Mouse (Mus musculus) heart, postnatal 0 days (tissue): ENCODE measurements around the gene Syna. TPM values are rescaled to one million over a fixed set of nuclear protein-coding genes. Genes with fewer than 3 reads are reported as not detected.
A peak's percentile ranks its signal among the peaks of the same experiment; 100 is the strongest.

Experiments
- ATAC-seq: fragments of 200-750 bp; cut with Nextera tagmentation; 2 replicates; pipeline ENCODE4 v1.8.0; 2017; ENCODE audit warnings: low read depth, moderate number of reproducible peaks, moderate library complexity; ENCODE audit not compliant: insufficient read depth
- DNase-seq: peaks from one replicate; pipeline ENCODE4 v3.0.0-alpha.2; 2016; ENCODE audit warnings: low spot score
- H3K27ac ChIP-seq: fragments of 300-500 bp; sonication (generic); 2 replicates; pipeline ENCODE4 v1.5.1; 2014; ENCODE audit warnings: low read depth, mild to moderate bottlenecking
- H3K27me3 ChIP-seq: fragments of 300-500 bp; sonication (generic); 2 replicates; pipeline ENCODE4 v1.6.1; 2014; ENCODE audit warnings: low read length, mixed read lengths; ENCODE audit not compliant: control insufficient read depth, insufficient read depth
- H3K36me3 ChIP-seq: fragments of 300-500 bp; sonication (generic); replicated peaks from 2 replicates; pipeline ENCODE4 v1.6.1; 2014; ENCODE audit warnings: low read length, mixed read lengths; ENCODE audit not compliant: control insufficient read depth, insufficient read depth
- H3K4me1 ChIP-seq: fragments of 300-500 bp; sonication (generic); 2 replicates; pipeline ENCODE4 v1.6.1; 2014; ENCODE audit warnings: antibody characterized with exemption; ENCODE audit not compliant: control insufficient read depth, insufficient read depth
- H3K4me2 ChIP-seq: fragments of 300-500 bp; sonication (generic); 2 replicates; pipeline ENCODE4 v1.6.1; 2014; ENCODE audit warnings: low read depth, mild to moderate bottlenecking, low read length, moderate library complexity
- H3K4me3 ChIP-seq: fragments of 300-500 bp; sonication (generic); 2 replicates; pipeline ENCODE4 v1.5.1; 2014; ENCODE audit warnings: low read depth, low read length
- H3K9ac ChIP-seq: fragments of 300-500 bp; sonication (generic); replicated peaks from 2 replicates; pipeline ENCODE4 v1.6.1; 2014; ENCODE audit warnings: low read depth, low read length, mixed read lengths
- H3K9me3 ChIP-seq: fragments of 300-500 bp; sonication (generic); replicated peaks from 2 replicates; pipeline ENCODE4 v1.6.1; 2016; ENCODE audit warnings: low read length; ENCODE audit not compliant: control insufficient read depth
- CTCF ChIP-seq: IDR thresholded peaks from 2 replicates; pipeline ENCODE4 v1.5.1; 2016; ENCODE audit warnings: antibody characterized with exemption, control low read depth, low read depth
- EP300 ChIP-seq: IDR thresholded peaks from 2 replicates; pipeline ENCODE4 v1.6.1; 2016; ENCODE audit warnings: antibody characterized with exemption, low read depth
- whole genome bisulfite sequencing: fragments of 180-500 bp; shearing (Covaris S2); extraction: QIAGEN DNeasy Blood & Tissue Kit; methylation state at CpG from one replicate; pipeline ENCODE4 v1.1.7; 2014; 5-methylcytosine and 5-hydroxymethylcytosine counted together
- polyA plus RNA-seq: library from polyadenylated mRNA; unstranded; fragments of >200 nt; fragmentation: Nextera tagmentation; extraction: Ambion mirVana; gene quantifications from 2 replicates; pipeline ENCODE4 v1.2.1, GENCODE M21; 2015
- total RNA-seq: library from RNA; depleted of rRNA; stranded (reverse); fragments of >200 nt; gene quantifications from 2 replicates; pipeline ENCODE4 v1.2.3, GENCODE M21; 2014; ENCODE audit warnings: low replicate concordance

Syna gene
- total and polyA plus RNA-seq, 2 experiments from 2014 or later: not detected

DNA sequence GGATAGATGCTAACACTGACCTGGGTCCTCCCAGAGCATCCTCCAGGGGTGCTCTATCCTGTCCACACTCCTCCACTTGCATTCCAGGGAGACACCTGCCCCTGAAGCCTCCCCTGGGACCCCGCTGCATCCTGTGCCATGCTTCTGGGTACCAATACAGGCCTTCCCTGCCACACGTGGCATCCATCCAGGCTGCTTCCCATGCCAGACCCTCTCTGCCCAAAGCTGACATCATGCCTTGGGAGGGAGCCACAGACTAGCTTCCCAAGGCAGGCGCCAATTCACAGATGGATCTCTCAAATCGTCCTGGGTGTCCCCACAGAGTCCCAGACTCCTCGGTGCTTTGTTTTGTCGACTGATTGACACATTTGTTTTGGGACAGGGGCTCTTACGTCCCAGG lies 29.1 kb downstream of the Syna start:
- Histone ChIP-seq H3K9me3 (no peaks in the 10 kb centered on the region), H3K36me3 (peaks cover 22% of the 10 kb centered on the region), H3K4me1 (no peaks in the 10 kb centered on the region), H3K27me3 (no peaks in the 10 kb centered on the region), H3K4me3 (no peak overlapping the region), H3K4me2 (no peak overlapping the region), H3K27ac (no peak overlapping the region), H3K9ac (no peak overlapping the region)
- TF ChIP-seq EP300 (no peak), CTCF (no peak)
- 0 out of 2 replicates have a peak, but pooled peaks have one; percentile 30 for ATAC-seq
- WGBS: 66% methylated on average over 7 of the region's 7 CpGs
- no peak for DNase-seq

DNA sequence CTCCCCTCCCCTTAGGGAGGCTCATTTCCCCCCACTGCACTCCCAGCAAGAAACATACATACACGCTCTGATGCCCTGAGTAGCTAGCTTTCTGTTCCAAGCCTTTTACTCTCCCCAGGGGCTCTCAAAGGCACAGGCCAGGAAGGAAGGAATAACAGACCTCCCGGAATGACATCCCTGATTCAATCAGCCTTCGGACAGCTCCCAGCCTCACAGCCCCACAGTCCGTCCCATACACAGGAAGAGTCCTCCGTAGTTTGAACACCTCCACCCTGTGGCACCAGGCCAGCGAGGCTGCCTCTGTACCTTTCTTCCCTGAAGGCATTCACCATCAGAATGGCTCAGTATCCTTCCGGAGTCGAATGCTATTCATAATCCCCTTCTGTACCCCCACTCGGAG lies 31.5 kb downstream of the Syna start:
- TF ChIP-seq EP300 (no peak), CTCF (no peak)

DNA sequence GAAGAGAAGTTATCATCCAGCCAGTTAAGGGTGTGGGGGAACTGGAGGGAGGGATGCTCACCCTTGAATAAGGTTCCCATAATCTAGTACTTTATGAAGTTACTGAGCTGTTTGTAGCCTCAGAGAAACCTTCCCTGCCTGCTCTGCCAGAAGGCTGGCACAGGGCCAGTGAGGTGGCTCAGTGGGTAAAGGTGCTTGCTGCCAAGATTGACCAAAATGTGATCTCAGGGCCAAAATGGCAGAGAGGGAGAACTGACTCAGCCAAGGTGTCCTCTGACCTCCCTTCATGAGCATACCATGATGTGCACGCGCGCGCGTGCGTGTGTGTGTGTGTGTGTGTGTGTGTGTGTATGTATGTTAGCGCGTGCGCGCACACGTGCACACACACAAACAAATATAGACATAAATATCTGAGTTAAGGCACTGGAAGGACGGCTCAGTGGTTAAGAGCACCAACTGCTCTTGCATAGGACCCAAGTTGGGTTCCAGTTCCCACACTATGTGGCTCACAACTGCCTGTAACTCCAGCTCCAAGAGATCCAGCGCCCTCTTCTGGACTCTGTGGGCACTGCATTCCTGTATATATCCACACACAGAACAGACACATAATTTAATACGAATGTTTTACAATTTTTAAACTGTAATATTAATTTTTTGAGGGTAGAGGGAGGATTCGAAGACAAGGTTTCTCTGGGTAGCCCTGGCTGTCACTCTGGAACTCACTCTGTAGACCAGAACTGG lies 33.8 kb downstream of the Syna start:
- Histone ChIP-seq H3K9ac (no peak overlapping the region), H3K4me1 (no peaks in the 10 kb centered on the region), H3K27me3 (no peaks in the 10 kb centered on the region), H3K27ac (no peak overlapping the region), H3K36me3 (0 out of 2 replicates have a peak, but pooled peaks cover 4% of the 10 kb centered on the region), H3K9me3 (no peaks in the 10 kb centered on the region), H3K4me3 (no peak overlapping the region), H3K4me2 (no peak overlapping the region)
- DNase-seq (no peak), ATAC-seq (no peak)
- 89% methylated on average over 15 of the region's 15 CpGs for WGBS
- TF ChIP-seq CTCF (no peak), EP300 (no peak)

More for the DNA sequence above, 31.5 kb downstream of the Syna start:
- no peaks in the 10 kb centered on the region for H3K27me3 ChIP-seq
- H3K4me1 ChIP-seq: no peaks in the 10 kb centered on the region
- H3K4me2 ChIP-seq: no peak overlapping the region
- peaks cover 10% of the 10 kb centered on the region for H3K36me3 ChIP-seq
- H3K9me3 ChIP-seq: no peaks in the 10 kb centered on the region
- no peak overlapping the region for H3K9ac ChIP-seq
- no peak overlapping the region for H3K4me3 ChIP-seq
- WGBS: 16% methylated on average over 9 of the region's 9 CpGs
- DNase-seq (no peak), ATAC-seq (no peak)
- H3K27ac ChIP-seq: no peak overlapping the region

DNA sequence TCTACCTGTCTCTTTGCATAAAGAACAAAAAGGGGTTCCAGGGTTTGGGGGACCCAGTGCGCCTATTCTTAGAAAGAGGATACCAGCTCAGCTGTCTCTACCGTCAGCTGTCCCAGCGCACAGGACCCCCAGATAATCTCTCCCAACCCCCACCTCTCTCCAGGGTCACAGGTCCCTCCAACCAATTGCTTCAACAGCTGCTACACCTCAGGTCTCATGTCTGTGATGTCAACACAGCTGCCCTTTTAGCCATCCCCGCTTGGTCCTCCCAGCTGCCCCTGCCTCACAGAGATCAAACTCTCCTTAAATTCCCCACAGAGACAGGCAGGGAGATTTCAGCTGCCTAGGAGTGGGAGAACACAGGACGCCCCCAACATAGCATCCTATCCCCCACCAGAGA lies 36.2 kb downstream of the Syna start:
- H3K27ac ChIP-seq: no peak overlapping the region
- no peak overlapping the region for H3K4me2 ChIP-seq
- DNase-seq: no peak
- no peaks in the 10 kb centered on the region for H3K4me1 ChIP-seq
- H3K27me3 ChIP-seq: no peaks in the 10 kb centered on the region
- no peak overlapping the region for H3K9ac ChIP-seq
- no peaks in the 10 kb centered on the region for H3K9me3 ChIP-seq
- 77% methylated on average over 5 of the region's 5 CpGs for whole genome bisulfite sequencing
- TF ChIP-seq EP300 (no peak), CTCF (no peak)
- H3K4me3 ChIP-seq: no peak overlapping the region
- ATAC-seq: no peak
- H3K36me3 ChIP-seq: peaks cover 9% of the 10 kb centered on the region; the same call in 1 of the 2 replicates

DNA sequence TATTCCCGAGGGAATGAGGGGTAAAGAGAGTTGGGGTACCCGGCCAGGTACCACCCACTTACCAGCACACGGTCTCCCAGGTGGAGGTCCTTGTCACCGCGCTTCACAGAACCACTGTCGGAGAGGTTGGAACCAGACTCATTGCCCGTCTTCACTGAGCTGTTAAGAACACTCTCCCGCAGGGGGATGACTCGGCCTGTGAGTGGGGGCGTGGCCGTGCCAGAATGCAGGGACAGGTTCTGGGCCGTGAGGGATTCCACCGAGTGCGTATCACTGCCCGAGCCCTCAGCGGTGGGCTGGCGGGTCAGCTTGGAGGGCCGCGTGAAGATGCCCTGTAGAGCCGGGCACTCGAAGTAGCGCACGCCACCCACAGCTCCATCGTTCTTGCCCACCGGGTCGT lies 37.4 kb downstream of the Syna start:
- Histone ChIP-seq H3K9ac (no peak overlapping the region), H3K4me1 (no peaks in the 10 kb centered on the region), H3K36me3 (peaks cover 13% of the 10 kb centered on the region; the same call in 1 of the 2 replicates), H3K9me3 (no peaks in the 10 kb centered on the region), H3K27me3 (no peaks in the 10 kb centered on the region), H3K4me3 (no peak overlapping the region), H3K4me2 (no peak overlapping the region), H3K27ac (no peak overlapping the region)
- TF ChIP-seq CTCF: no peak
- TF ChIP-seq EP300: no peak
- WGBS: 88% methylated on average over 26 of the region's 26 CpGs
- ATAC-seq: no peak
- no peak for DNase-seq

DNA sequence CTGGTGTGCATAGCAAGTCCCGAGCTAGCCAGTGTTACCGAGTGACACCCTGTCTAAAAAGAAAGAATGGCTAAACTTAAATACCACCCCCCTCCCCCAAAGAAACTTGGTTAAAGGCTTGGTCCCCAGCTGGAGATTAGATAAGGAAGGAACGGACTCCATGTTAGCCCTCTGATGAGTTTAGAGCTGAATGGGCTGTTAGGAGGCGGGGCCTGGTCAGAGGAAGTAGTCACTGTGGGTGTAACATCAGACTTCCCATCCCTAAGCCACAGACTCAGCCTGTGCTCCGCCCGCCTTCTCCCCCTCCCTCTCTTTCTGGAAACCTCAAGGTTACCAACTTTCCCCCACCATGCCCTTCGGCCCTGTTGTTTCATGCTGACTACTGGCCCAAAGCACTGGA lies 38.2 kb downstream of the Syna start:
- DNase-seq (no peak), ATAC-seq (no peak)
- TF ChIP-seq EP300: no peak
- no peak for TF ChIP-seq CTCF
- Histone ChIP-seq H3K9me3 (no peaks in the 10 kb centered on the region; the same call in 1 of the 2 replicates), H3K36me3 (peaks cover 20% of the 10 kb centered on the region), H3K27me3 (no peaks in the 10 kb centered on the region), H3K27ac (no peak overlapping the region), H3K4me2 (no peak overlapping the region), H3K4me3 (no peak overlapping the region), H3K9ac (no peak overlapping the region), H3K4me1 (no peaks in the 10 kb centered on the region)
- 72% methylated on average over 7 of the region's 7 CpGs for WGBS
